Mouse (Mus musculus) neural tube, embryonic 11.5 days (tissue): ENCODE measurements around the gene Cd3e. TPM values are rescaled to one million over a fixed set of nuclear protein-coding genes. Genes with fewer than 3 reads are reported as not detected.
"Not testable (repeated sequence)": the region's sequence is repeated elsewhere in the genome, so short reads cannot be mapped to it uniquely, and the experiment has no call there.

ENCODE experiments used
- ATAC-seq: fragments of 200-750 bp; cut with Nextera tagmentation; 2 replicates; pipeline ENCODE4 v1.8.0; 2017; ENCODE audit warnings: moderate number of reproducible peaks, mild to moderate bottlenecking, moderate TSS enrichment, moderate library complexity; ENCODE audit not compliant: insufficient read depth, low FRiP score, low TSS enrichment
- DNase-seq: peaks from one replicate; pipeline ENCODE4 v3.0.0-alpha.2; 2015; ENCODE audit warnings: low spot score
- H3K27ac ChIP-seq: fragments of 300-500 bp; sonication (generic); 2 replicates; pipeline ENCODE4 v1.5.1; 2014; ENCODE audit warnings: low read depth, mild to moderate bottlenecking, low read length
- H3K27me3 ChIP-seq: fragments of 300-500 bp; sonication (generic); 2 replicates; pipeline ENCODE4 v1.6.1; 2014; ENCODE audit warnings: mild to moderate bottlenecking, low read length, mixed read lengths; ENCODE audit not compliant: control insufficient read depth, insufficient read depth
- H3K36me3 ChIP-seq: fragments of 300-500 bp; sonication (generic); 2 replicates; pipeline ENCODE4 v1.6.1; 2014; ENCODE audit warnings: mild to moderate bottlenecking, low read length, moderate library complexity, mixed read lengths; ENCODE audit not compliant: control insufficient read depth, insufficient read depth
- H3K4me1 ChIP-seq: fragments of 300-500 bp; sonication (generic); 2 replicates; pipeline ENCODE4 v1.6.1; 2014; ENCODE audit warnings: low read length, mixed read lengths; ENCODE audit not compliant: control insufficient read depth, insufficient read depth
- H3K4me2 ChIP-seq: fragments of 300-500 bp; sonication (generic); 2 replicates; pipeline ENCODE4 v1.6.1; 2014; ENCODE audit warnings: low read depth, mild to moderate bottlenecking, moderate library complexity
- H3K4me3 ChIP-seq: fragments of 300-500 bp; sonication (generic); 2 replicates; pipeline ENCODE4 v1.5.1; 2014; ENCODE audit warnings: low read depth, low read length
- H3K9ac ChIP-seq: fragments of 300-500 bp; sonication (generic); 2 replicates; pipeline ENCODE4 v1.6.1; 2014; ENCODE audit warnings: mild to moderate bottlenecking, low read length
- H3K9me3 ChIP-seq: fragments of 300-500 bp; sonication (generic); 2 replicates; pipeline ENCODE4 v1.6.1; 2016; ENCODE audit warnings: low read length; ENCODE audit not compliant: control insufficient read depth
- WGBS: fragments of 180-500 bp; shearing (Covaris S2); extraction: QIAGEN DNeasy Blood & Tissue Kit; methylation state at CpG from one replicate; pipeline ENCODE4 v1.1.7; 2014; 5-methylcytosine and 5-hydroxymethylcytosine counted together
- polyA plus RNA-seq: library from polyadenylated mRNA; unstranded; fragments of >200 nt; fragmentation: Nextera tagmentation; extraction: Ambion mirVana; gene quantifications from 2 replicates; pipeline ENCODE4 v1.2.1, GENCODE M21; 2014

The Cd3e gene
- polyA plus RNA-seq, 1 experiment from 2014 or later = not detected

DNA sequence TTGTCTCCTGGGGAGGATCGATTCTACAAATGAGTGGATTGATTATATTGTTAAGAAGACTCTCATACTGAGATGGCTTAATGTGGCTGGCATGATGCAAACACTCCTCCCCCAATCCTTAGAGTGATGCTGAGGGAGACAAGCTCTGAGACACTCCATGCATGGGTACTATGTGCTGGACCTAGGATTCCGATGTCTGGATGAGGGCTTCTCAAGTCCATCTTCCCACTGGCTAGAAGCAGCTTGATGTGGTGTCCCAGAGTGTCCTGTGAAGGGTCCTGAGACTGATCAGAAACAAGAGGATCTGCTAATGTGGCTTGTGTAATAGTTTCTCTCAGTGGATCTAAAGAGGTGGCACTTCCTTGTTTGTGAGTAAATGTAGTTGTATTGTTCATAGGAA is 28.3 kb downstream of the Cd3e start:
- H3K4me2 ChIP-seq = no peak overlapping the region

GRCm38 (mm10) chr9:44980242-44980641 is 29.2 kb downstream of the Cd3e start, which contains the start of gene Cd3g:
TSS of gene Cd3g (minus strand) at chr9:44980431.
- no peak for DNase-seq
- no peak within 1 kb of the TSS for H3K27ac ChIP-seq
- H3K4me2 ChIP-seq = no peak within 1 kb of the TSS
- WGBS = 73% methylated on average over 3 of the region's 3 CpGs
- no peak for ATAC-seq
- no peaks in the 10 kb centered on the region for H3K9me3 ChIP-seq
- H3K4me1 ChIP-seq = no peaks in the 10 kb centered on the region
- H3K36me3 ChIP-seq = no peaks in the 10 kb centered on the region
- no peak within 1 kb of the TSS for H3K9ac ChIP-seq
- no peaks in the 10 kb centered on the region for H3K27me3 ChIP-seq
- no peak within 1 kb of the TSS for H3K4me3 ChIP-seq

More for the DNA sequence above, 28.3 kb downstream of the Cd3e start:
- Histone ChIP-seq H3K9ac (no peak overlapping the region), H3K9me3 (no peaks in the 10 kb centered on the region), H3K36me3 (no peaks in the 10 kb centered on the region), H3K4me1 (no peaks in the 10 kb centered on the region), H3K4me3 (no peak overlapping the region), H3K27ac (no peak overlapping the region), H3K27me3 (no peaks in the 10 kb centered on the region)
- 79% methylated on average over 2 of the region's 2 CpGs for WGBS
- DNase-seq = no peak
- ATAC-seq = no peak

- Histone ChIP-seq H3K9ac (no peak overlapping the region), H3K9me3 (no peaks in the 10 kb centered on the region), H3K27me3 (no peaks in the 10 kb centered on the region), H3K4me3 (no peak overlapping the region), H3K36me3 (no peaks in the 10 kb centered on the region), H3K4me1 (no peaks in the 10 kb centered on the region), H3K4me2 (no peak overlapping the region), H3K27ac (no peak overlapping the region)
- WGBS = 79% methylated on average over 7 of the region's 7 CpGs
- DNase-seq = no peak
- no peak for ATAC-seq
Measured at GRCm38 (mm10) chr9:44979806-44980205, 29.6 kb downstream of the Cd3e start.

DNA sequence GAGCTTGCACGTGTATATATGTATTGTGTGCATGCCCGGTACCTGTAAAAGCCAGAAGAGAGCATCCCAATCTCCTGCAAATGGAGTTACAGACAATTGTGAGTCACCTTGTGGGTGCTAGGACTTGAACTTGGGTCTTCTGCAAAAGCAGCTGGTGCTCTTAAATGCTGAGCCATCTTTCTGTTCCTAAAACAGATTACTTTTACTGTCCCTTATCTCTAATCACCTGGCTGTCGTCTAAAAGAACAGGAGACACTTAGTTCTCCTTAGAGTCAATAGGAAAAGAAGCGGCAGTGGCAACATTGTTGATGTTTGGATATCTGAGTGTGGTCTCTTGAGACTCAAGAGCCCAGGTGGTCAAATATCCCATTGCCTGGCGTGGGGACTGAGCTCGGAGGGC is 31.6 kb downstream of the Cd3e start:
- Histone ChIP-seq H3K9ac (no peak overlapping the region), H3K4me2 (no peak overlapping the region), H3K9me3 (no peaks in the 10 kb centered on the region), H3K36me3 (no peaks in the 10 kb centered on the region), H3K27me3 (no peaks in the 10 kb centered on the region), H3K4me1 (no peaks in the 10 kb centered on the region), H3K27ac (no peak overlapping the region), H3K4me3 (no peak overlapping the region)
- DNase-seq = no peak
- 70% methylated on average over 6 of the region's 6 CpGs for WGBS
- ATAC-seq = no peak

- Histone ChIP-seq H3K9ac (no peak overlapping the region), H3K27me3 (no peaks in the 10 kb centered on the region), H3K4me1 (peaks cover 7% of the 10 kb centered on the region), H3K36me3 (no peaks in the 10 kb centered on the region), H3K27ac (no peak overlapping the region), H3K4me2 (no peak overlapping the region), H3K9me3 (no peaks in the 10 kb centered on the region), H3K4me3 (no peak overlapping the region)
- WGBS = 63% methylated on average over 1 of the region's 1 CpGs
- ATAC-seq (no peak), DNase-seq (no peak)
Measured at GRCm38 (mm10) chr9:44969450-44969849, 40.0 kb downstream of the Cd3e start.

GRCm38 (mm10) chr9:44967763-44968162 is 41.7 kb downstream of the Cd3e start:
- H3K27me3 ChIP-seq, H3K9ac ChIP-seq, H3K4me2 ChIP-seq, H3K27ac ChIP-seq, H3K4me3 ChIP-seq, H3K9me3 ChIP-seq, ATAC-seq, DNase-seq, H3K36me3 ChIP-seq: not testable (repeated sequence)
- peaks cover 11% of the 10 kb centered on the region for H3K4me1 ChIP-seq
- WGBS = 91% methylated on average over 5 of the region's 5 CpGs

- WGBS = 27% methylated on average over 3 of the region's 3 CpGs
- no peak overlapping the region for H3K27ac ChIP-seq
- no peaks in the 10 kb centered on the region for H3K36me3 ChIP-seq
- ATAC-seq (no peak), DNase-seq (peak; percentile 63)
- H3K27me3 ChIP-seq = no peaks in the 10 kb centered on the region
- H3K9ac ChIP-seq = no peak overlapping the region
- no peak overlapping the region for H3K4me3 ChIP-seq
- H3K4me2 ChIP-seq = no peak overlapping the region
- peaks cover 11% of the 10 kb centered on the region for H3K4me1 ChIP-seq
- no peaks in the 10 kb centered on the region for H3K9me3 ChIP-seq
Measured at GRCm38 (mm10) chr9:44966815-44967242, 42.6 kb downstream of the Cd3e start.

DNA sequence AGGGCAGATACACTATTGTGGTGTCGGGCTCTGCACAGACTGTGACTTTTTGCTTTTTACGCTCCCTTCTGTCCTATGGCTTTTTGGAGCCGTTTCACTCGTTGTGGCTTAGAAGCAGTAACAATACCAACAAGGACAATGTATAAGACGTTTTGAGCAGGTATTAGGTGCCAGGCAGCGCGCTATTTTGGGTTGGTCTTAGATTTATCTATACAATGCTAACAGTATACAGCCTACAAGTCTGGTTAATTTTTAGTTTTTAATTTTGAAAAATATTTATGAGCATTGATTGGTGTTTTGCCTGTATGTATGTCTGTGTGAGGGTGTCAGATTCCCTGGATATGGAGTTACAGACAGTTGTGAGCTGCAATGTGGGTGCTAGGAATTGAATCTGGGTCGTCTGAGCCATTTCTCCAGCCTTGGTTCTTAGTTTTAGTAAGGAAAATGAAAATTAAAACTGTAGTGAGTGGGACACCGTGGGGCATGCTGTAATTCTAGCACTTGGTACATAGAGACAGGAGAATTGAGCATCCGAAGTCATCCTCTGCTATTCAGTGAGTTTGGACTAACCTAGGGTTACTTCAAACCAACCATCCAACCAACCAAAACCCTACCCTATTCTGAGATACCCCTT is 43.5 kb downstream of the Cd3e start:
- Histone ChIP-seq H3K9me3 (no peaks in the 10 kb centered on the region), H3K36me3 (no peaks in the 10 kb centered on the region), H3K27me3 (no peaks in the 10 kb centered on the region), H3K27ac (no peak overlapping the region), H3K4me2 (peak overlapping the region; percentile 60), H3K9ac (no peak overlapping the region), H3K4me1 (peaks cover 11% of the 10 kb centered on the region), H3K4me3 (peak overlapping the region; percentile 82)
- ATAC-seq = peak; percentile 48; the same call in 1 of the 2 replicates
- DNase-seq = no peak
- 17% methylated on average over 10 of the region's 10 CpGs for WGBS

- Histone ChIP-seq H3K4me3 (peak within 1 kb of the TSS; percentile 82), H3K9me3 (no peaks in the 10 kb centered on the region), H3K36me3 (no peaks in the 10 kb centered on the region), H3K9ac (peak within 1 kb of the TSS; percentile 72), H3K27me3 (no peaks in the 10 kb centered on the region), H3K27ac (no peak within 1 kb of the TSS), H3K4me1 (peaks cover 11% of the 10 kb centered on the region), H3K4me2 (peak within 1 kb of the TSS; percentile 97)
- WGBS = under 1% methylated on average over 39 of the region's 39 CpGs
- ATAC-seq = peak; percentile 90
- DNase-seq = peak; percentile 100
Measured at GRCm38 (mm10) chr9:44965126-44965832, 44.1 kb downstream of the Cd3e start, which contains the start of gene Ube4a. TSS of gene Ube4a (minus strand) at chr9:44965600.
